Mouse (Mus musculus) heart, embryonic 16.5 days (tissue): Measurements from ENCODE around the gene Serpinb7. TPM values are rescaled to one million over a fixed set of nuclear protein-coding genes. Genes with fewer than 3 reads are reported as not detected.

Experiments used
- ATAC-seq: fragments of 200-750 bp; cut with Nextera tagmentation; replicated peaks from 2 replicates; pipeline ENCODE4 v1.8.0; 2017; ENCODE audit warnings: moderate number of reproducible peaks; ENCODE audit not compliant: insufficient read depth, low FRiP score; ENCODE audit errors: extremely low read depth
- H3K27ac ChIP-seq: fragments of 300-500 bp; sonication (generic); 2 replicates; pipeline ENCODE4 v1.5.1; 2014; ENCODE audit warnings: mild to moderate bottlenecking, low read length, control low read depth, moderate library complexity
- H3K27me3 ChIP-seq: fragments of 300-500 bp; sonication (generic); 2 replicates; pipeline ENCODE4 v1.6.1; 2014; ENCODE audit warnings: low read length, mixed read lengths; ENCODE audit not compliant: control insufficient read depth, insufficient read depth
- H3K36me3 ChIP-seq: fragments of 300-500 bp; sonication (generic); 2 replicates; pipeline ENCODE4 v1.6.1; 2014; ENCODE audit not compliant: control insufficient read depth, insufficient read depth
- H3K4me1 ChIP-seq: fragments of 300-500 bp; sonication (generic); 2 replicates; pipeline ENCODE4 v1.6.1; 2014; ENCODE audit warnings: low read length, mixed read lengths; ENCODE audit not compliant: control insufficient read depth, insufficient read depth
- H3K4me2 ChIP-seq: fragments of 300-500 bp; sonication (generic); 2 replicates; pipeline ENCODE4 v1.6.1; 2014; ENCODE audit warnings: low read depth, mild to moderate bottlenecking, control low read depth, low read length
- H3K4me3 ChIP-seq: fragments of 300-500 bp; sonication (generic); 2 replicates; pipeline ENCODE4 v1.5.1; 2014; ENCODE audit warnings: mild to moderate bottlenecking, control low read depth, low read length
- H3K9ac ChIP-seq: fragments of 300-500 bp; sonication (generic); 2 replicates; pipeline ENCODE4 v1.6.1; 2014; ENCODE audit warnings: low read length, control low read depth
- H3K9me3 ChIP-seq: fragments of 300-500 bp; sonication (generic); replicated peaks from 2 replicates; pipeline ENCODE4 v1.6.1; 2016; ENCODE audit warnings: low read length; ENCODE audit not compliant: control insufficient read depth
- WGBS: fragments of 180-500 bp; shearing (Covaris S2); extraction: QIAGEN DNeasy Blood & Tissue Kit; methylation state at CpG from one replicate; pipeline ENCODE4 v1.1.7; 2014; 5-methylcytosine and 5-hydroxymethylcytosine counted together
- polyA plus RNA-seq: library from polyadenylated mRNA; unstranded; fragments of >200 nt; fragmentation: Nextera tagmentation; extraction: Ambion mirVana; gene quantifications from 2 replicates; pipeline ENCODE4 v1.2.1, GENCODE M21; 2015

The Serpinb7 gene
- polyA plus RNA-seq, result 0.10 and 0.30 TPM in 2 replicates

DNA sequence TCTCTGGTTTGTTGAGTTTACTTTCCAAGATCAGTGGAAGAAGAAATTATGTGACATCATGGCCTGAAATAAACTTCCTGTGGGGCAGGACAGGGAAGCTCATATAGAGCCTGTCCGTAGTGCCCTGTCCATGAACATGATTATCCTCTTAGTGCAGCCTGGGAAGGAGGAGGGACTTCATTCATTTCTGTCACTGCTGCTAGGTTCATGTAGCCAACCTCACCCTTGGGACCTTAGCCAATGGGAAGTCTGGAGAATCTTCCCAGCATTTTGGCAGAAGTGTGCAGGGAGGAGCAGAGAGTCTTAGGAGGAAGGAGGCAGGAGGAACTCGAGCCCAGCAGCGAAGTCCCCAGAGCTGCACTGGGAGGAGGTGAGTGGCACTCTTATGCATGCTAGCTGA lies at the start of gene Serpinb7:
Serpinb7 (plus strand) TSS at position 301 of the 400 bp plus-strand sequence.
- no peak within 1 kb of the TSS for H3K9ac ChIP-seq
- H3K4me1 ChIP-seq, result no peaks in the 10 kb centered on the region
- H3K27ac ChIP-seq, result no peak within 1 kb of the TSS
- no peak within 1 kb of the TSS for H3K4me2 ChIP-seq
- H3K4me3 ChIP-seq, result no peak within 1 kb of the TSS
- WGBS, result 75% methylated on average over 3 of the region's 3 CpGs
- H3K9me3 ChIP-seq, result no peaks in the 10 kb centered on the region
- ATAC-seq, result no peak
- no peaks in the 10 kb centered on the region for H3K36me3 ChIP-seq
- no peaks in the 10 kb centered on the region for H3K27me3 ChIP-seq

DNA sequence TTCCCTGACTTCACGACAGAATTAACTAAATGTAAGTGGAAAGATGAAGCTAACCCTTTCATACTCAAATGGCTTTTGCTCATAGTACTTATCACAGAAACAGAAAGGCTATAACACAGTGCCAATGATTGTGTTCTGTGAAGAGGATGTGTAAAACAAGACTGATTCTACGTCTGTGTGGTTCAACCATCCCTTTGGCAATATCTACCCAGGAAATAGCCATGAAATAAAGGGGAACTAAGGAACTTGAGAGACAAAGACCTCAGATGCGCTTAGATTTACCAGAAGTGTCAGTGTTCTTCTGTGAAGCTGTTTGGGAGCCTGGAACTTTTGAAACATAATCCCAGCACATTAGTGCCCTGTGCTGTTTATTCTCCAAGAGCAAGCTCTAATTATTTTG lies 49.1 kb upstream of the Serpinb7 start:
- Histone ChIP-seq H3K36me3 (no peaks in the 10 kb centered on the region), H3K4me3 (no peak overlapping the region), H3K4me2 (no peak overlapping the region), H3K27me3 (no peaks in the 10 kb centered on the region), H3K9ac (no peak overlapping the region), H3K4me1 (no peaks in the 10 kb centered on the region), H3K9me3 (no peaks in the 10 kb centered on the region), H3K27ac (no peak overlapping the region)
- ATAC-seq, result no peak
- 42% methylated on average over 3 of the region's 3 CpGs for WGBS

DNA sequence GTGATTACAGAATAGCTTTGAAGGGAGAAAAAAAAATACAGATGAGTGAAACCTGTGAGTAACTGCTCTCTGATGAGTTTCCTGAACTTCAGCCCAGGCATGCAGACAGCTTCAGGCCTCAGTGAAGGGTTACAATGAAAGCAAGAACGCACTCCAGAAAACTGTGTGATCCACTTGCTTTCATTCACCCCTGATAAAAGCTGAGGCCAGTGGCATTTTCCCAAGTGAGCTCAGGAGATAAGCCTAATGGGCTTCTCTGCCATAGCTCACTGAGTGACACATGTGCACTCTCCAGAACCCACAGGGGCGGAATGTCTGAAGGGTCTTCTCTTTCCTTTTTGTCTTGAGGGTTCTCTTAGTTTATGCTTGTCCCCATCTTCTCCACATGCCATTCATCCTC lies 48.3 kb upstream of the Serpinb7 start:
- WGBS, result 21% methylated on average over 2 of the region's 2 CpGs
- Histone ChIP-seq H3K4me1 (no peaks in the 10 kb centered on the region), H3K27ac (no peak overlapping the region)

DNA sequence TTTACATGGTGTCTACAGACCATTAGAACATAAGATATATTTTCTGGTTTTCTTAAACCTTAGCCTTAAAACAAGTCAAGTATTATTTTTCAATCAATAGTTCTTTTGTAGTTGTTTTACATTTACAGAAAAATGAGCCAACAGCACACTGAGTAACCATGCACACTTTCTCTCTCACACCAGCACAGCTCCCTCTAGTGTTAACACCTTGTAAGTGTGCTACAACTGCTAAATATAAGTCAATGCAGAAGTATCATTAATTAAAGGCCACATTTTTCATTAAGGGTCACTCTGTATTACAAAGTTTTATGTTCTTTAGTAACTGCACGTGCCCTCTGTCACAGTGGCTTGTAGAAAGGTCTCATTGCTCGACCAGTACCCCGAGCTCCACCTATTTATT lies 46.4 kb upstream of the Serpinb7 start:
- no peak for ATAC-seq
- H3K9me3 ChIP-seq, result no peaks in the 10 kb centered on the region
- no peak overlapping the region for H3K4me2 ChIP-seq
- no peaks in the 10 kb centered on the region for H3K27me3 ChIP-seq
- H3K4me1 ChIP-seq, result no peaks in the 10 kb centered on the region
- no peak overlapping the region for H3K4me3 ChIP-seq
- H3K9ac ChIP-seq, result no peak overlapping the region
- no peak overlapping the region for H3K27ac ChIP-seq
- H3K36me3 ChIP-seq, result no peaks in the 10 kb centered on the region
- WGBS, result 42% methylated on average over 3 of the region's 3 CpGs

More for the DNA sequence above, 48.3 kb upstream of the Serpinb7 start:
- Histone ChIP-seq H3K4me2 (no peak overlapping the region), H3K36me3 (no peaks in the 10 kb centered on the region), H3K4me3 (no peak overlapping the region), H3K9me3 (no peaks in the 10 kb centered on the region), H3K9ac (no peak overlapping the region), H3K27me3 (no peaks in the 10 kb centered on the region)
- no peak for ATAC-seq

DNA sequence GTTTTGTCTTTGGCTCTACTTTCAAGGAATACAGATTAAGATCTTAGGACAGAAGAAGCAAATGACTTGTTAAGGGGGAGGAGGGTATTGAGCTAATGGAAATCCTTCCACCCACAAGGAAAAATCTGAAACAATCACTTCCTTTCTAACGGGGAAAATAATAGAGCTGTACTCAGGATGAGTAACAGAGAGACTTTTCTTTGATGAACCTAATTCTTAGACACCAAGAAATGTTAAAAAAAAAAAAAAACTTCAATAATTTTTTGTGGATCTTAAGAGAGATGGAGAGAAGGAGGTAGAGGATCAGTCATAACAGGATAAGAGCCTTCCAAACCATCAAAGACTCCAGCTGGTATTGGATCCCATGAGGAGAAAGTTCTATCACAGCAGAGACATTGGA lies 38.6 kb upstream of the Serpinb7 start, which contains the start of gene Serpinb11:
Serpinb11 (plus strand) TSS at position 301 of the 400 bp plus-strand sequence.
- no peak within 1 kb of the TSS for H3K4me2 ChIP-seq
- no peaks in the 10 kb centered on the region for H3K9me3 ChIP-seq
- no peak for ATAC-seq
- H3K4me3 ChIP-seq, result no peak within 1 kb of the TSS
- H3K36me3 ChIP-seq, result no peaks in the 10 kb centered on the region
- H3K27me3 ChIP-seq, result no peaks in the 10 kb centered on the region
- WGBS, result 37% methylated on average over 1 of the region's 1 CpGs
- no peaks in the 10 kb centered on the region for H3K4me1 ChIP-seq
- no peak within 1 kb of the TSS for H3K9ac ChIP-seq
- no peak within 1 kb of the TSS for H3K27ac ChIP-seq

DNA sequence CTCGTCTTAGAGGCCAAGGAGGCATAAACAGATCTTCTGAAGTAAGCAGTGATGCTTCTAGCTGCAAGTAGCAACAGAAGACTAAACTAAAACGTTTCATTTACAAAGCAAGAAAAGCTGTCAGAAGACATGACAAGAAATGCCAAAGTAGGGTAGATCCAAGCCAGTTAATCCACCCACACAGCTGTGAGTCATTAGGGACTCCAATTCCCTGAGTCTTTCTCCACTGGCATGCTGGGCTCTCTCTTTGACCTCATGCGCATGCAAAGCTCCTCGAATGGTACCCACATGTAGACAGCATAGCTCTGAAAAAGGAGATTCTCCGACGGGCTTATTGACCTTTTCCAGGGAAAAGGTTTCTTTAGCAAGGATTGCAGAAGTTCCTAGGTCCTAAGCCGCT lies 33.5 kb upstream of the Serpinb7 start:
- H3K4me2 ChIP-seq, result no peak overlapping the region
- H3K4me1 ChIP-seq, result no peaks in the 10 kb centered on the region
- no peak overlapping the region for H3K27ac ChIP-seq
- no peaks in the 10 kb centered on the region for H3K27me3 ChIP-seq
- ATAC-seq, result no peak
- H3K9ac ChIP-seq, result no peak overlapping the region
- no peaks in the 10 kb centered on the region for H3K9me3 ChIP-seq
- no peaks in the 10 kb centered on the region for H3K36me3 ChIP-seq
- 67% methylated on average over 7 of the region's 7 CpGs for WGBS
- no peak overlapping the region for H3K4me3 ChIP-seq

DNA sequence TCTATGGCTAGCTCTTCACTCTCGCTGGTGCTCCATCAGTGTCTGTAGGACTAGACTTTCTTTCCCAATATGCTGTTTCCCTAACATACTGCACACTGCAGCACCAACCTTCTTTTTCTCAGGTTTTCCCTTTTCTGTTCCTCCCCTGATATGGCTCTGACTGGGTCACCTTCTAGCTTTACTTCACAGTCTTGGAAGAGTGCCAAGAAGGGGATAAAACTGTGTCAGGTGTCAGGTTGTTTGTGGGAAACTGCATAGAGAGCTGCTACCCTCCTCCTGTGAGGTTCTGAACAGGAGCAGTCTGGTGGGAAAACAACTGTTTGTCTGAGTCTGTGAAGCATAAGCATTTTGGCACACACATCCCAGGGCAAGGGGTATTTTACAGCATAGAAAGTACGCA lies 30.5 kb upstream of the Serpinb7 start:
- H3K27ac ChIP-seq, result no peak overlapping the region
- no peaks in the 10 kb centered on the region for H3K36me3 ChIP-seq
- no peak overlapping the region for H3K9ac ChIP-seq
- H3K27me3 ChIP-seq, result no peaks in the 10 kb centered on the region
- no peak overlapping the region for H3K4me3 ChIP-seq
- WGBS, result 50% methylated on average over 2 of the region's 2 CpGs
- no peak for ATAC-seq
- H3K4me2 ChIP-seq, result no peak overlapping the region
- H3K9me3 ChIP-seq, result no peaks in the 10 kb centered on the region
- no peaks in the 10 kb centered on the region for H3K4me1 ChIP-seq

DNA sequence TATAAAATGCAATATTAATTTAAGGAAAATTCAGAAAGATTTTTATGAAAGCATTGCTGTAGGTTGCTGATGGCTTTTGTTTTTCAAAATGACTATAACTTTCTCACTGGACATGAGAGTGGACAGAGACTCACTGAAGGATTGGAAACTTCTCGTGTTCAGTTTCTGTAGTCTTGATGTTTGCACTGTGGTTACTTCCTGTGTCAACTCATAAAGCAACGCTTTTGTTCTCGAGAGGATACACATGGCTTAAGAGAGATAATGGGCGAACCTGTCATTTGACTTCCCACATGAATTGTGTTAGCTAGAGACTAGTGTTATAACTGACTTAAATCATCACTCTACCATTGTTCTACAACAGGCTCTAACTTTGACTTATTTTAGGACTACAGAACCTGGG lies 22.5 kb upstream of the Serpinb7 start:
- H3K27ac ChIP-seq, result no peak overlapping the region
- H3K36me3 ChIP-seq, result no peaks in the 10 kb centered on the region
- no peak overlapping the region for H3K4me3 ChIP-seq
- H3K9me3 ChIP-seq, result no peaks in the 10 kb centered on the region
- H3K9ac ChIP-seq, result no peak overlapping the region
- ATAC-seq, result no peak
- H3K4me2 ChIP-seq, result no peak overlapping the region
- H3K27me3 ChIP-seq, result no peaks in the 10 kb centered on the region
- 36% methylated on average over 4 of the region's 4 CpGs for WGBS
- H3K4me1 ChIP-seq, result no peaks in the 10 kb centered on the region

DNA sequence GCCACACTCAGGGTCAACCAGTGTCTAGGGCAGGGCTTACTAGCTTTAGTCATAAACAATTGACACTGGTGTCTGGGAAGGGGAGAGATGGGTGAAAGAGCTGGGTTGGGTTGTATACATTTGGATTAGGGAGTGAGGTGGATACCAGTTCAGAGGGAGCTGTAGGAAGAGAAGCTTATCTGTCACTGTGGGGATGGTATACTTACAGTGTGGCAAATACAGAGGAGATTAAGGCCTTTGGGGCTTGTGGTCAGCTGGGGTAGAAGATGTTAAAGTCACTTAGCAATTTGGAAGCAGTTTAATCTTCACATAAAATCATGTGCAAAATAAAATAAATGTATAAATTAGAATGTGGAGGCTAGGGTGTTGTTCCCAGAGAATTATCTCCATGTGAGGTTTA lies 21.1 kb upstream of the Serpinb7 start:
- H3K27ac ChIP-seq, result no peak overlapping the region
- H3K4me3 ChIP-seq, result no peak overlapping the region
- H3K9me3 ChIP-seq, result no peaks in the 10 kb centered on the region
- no peak for ATAC-seq
- no peaks in the 10 kb centered on the region for H3K36me3 ChIP-seq
- no peaks in the 10 kb centered on the region for H3K4me1 ChIP-seq
- H3K27me3 ChIP-seq, result no peaks in the 10 kb centered on the region
- no peak overlapping the region for H3K9ac ChIP-seq
- H3K4me2 ChIP-seq, result no peak overlapping the region

DNA sequence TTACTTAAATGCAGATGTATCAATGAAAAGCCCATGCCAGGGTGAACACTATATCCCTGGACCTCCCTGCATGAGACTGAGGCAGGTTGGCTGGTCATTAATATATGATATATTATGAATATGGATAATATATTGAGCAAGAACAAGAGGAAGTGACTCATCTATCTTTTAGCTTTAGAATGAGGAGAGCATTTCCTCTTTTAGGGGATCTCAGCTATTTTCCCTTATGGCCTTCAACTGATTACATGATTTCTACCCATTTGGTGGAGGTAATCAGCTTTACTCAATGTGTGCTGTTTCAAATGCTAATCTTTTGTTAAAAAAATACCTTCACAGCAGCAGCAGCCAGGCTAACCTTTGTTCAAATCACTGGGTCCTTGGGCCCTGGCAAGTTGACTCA lies 18.0 kb upstream of the Serpinb7 start:
- no peaks in the 10 kb centered on the region for H3K9me3 ChIP-seq
- no peaks in the 10 kb centered on the region for H3K36me3 ChIP-seq
- no peaks in the 10 kb centered on the region for H3K27me3 ChIP-seq
- H3K4me3 ChIP-seq, result no peak overlapping the region
- H3K4me1 ChIP-seq, result no peaks in the 10 kb centered on the region
- ATAC-seq, result no peak
- no peak overlapping the region for H3K27ac ChIP-seq
- no peak overlapping the region for H3K4me2 ChIP-seq
- no peak overlapping the region for H3K9ac ChIP-seq
